Mouse (Mus musculus): ENCODE measurements at regions not wholly inside any gene's neighbourhood (a gene's known extent, or its start where the extent isn't known, plus 50 kb on each side); places are given as distances from the start of the nearest gene placed in this dataset.

DNA sequence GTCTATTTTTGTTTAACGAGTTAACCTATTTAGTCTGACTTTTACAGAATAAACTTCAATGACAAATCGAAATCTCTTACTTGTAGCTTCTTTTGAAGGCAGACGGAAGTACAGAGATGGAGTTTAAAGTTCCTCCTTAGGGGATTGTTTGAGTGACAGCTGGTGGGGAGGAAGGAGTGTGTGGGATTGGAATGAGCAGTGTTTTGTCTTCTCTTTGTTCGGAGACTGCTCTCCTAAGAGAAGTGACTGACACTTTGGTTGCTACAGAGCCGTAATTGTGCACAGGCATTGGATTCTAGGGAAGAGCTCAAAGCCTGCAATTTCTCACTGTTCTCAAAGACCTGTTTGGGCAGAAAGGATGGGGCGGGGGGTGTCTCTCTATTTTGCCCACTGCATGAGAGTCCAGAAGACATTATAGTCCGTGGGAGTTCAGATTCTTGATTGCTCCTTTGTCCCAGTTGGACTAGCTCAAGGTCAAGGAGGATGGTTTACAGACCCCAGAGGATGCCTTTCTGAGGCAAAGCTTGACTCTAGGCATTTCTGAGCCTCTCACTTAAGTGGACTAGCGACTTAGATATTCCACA, 327.0 kb upstream of the Api5 start:
- TF ChIP-seq CTCF (IDR thresholded peaks at IDR 0.05; ENCODE audit: low read depth, low read length) (no peak), POLR2A (IDR thresholded peaks at IDR 0.05; ENCODE audit: extremely low read depth, insufficient read depth, low read length) (no peak)

Measured in liver, adult 2 months (tissue).